Mouse (Mus musculus): ENCODE measurements at regions not wholly inside any gene's neighbourhood (a gene's known extent, or its start where the extent isn't known, plus 50 kb on each side); places are given as distances from the start of the nearest gene placed in this dataset.

DNA sequence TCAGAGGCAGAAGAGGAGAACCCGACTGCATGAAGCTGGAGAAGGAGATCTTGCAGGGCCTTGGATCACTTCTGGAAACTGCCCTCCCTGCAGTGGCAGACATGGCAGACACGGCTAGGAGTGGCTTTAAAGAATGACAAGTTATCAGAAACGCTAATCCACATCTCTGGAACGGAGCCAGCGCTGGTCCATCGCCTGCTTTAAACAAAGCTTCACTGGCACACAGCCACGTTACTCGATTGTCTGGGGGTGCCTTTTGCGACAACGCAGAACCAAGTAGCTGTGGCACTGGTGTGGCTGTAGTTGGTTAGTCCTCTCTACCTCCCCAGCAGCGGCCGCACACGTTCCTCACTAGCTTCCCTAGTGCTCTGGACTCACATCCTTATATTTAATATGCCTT, 147.0 kb downstream of the Mreg start:
- TF ChIP-seq POLR2A (IDR thresholded peaks at IDR 0.05; ENCODE audit: low read depth, low read length) (no peak), CTCF (IDR thresholded peaks at IDR 0.05; ENCODE audit: borderline replicate concordance, insufficient read depth, low read length) (no peak)
